Mouse (Mus musculus): ENCODE measurements around the gene Kcnj6. TPM values are rescaled to one million over a fixed set of nuclear protein-coding genes. Genes with fewer than 3 reads are reported as not detected.

Kcnj6 gene
- total RNA-seq, 4 experiments from 2014 or later = 0.15 TPM; not detected in 3

GRCm38 (mm10) chr16:94782110-94782946, 215.2 kb downstream of the Kcnj6 start:
- DNase-seq (ENCODE audit: low spot score in 2 of 2) = no peak

DNA sequence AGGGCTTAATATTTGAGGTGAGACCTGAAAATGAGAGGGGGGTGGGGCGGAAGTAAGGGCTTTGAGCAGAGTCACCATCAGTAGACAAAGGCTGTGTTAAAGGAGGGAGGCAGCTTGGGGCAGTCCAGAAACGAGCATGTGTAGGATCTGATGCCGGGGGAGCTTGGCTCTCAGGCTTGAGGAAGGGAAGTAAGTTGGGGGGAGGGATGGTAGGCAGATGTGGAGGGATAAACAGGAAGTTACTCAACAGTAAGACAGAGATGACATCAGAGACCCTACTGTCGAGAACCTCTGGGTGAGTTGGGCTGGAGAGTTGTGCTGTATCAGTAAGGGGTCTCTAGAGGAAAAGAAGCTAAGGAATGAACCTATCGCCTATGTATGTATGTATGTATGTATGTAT, 223.6 kb downstream of the Kcnj6 start:
- DNase-seq (ENCODE audit: low spot score in 2 of 2) = no peak

GRCm38 (mm10) chr16:94767606-94768005, 229.9 kb downstream of the Kcnj6 start:
- DNase-seq (ENCODE audit: low spot score in 2 of 2) = no peak

DNA sequence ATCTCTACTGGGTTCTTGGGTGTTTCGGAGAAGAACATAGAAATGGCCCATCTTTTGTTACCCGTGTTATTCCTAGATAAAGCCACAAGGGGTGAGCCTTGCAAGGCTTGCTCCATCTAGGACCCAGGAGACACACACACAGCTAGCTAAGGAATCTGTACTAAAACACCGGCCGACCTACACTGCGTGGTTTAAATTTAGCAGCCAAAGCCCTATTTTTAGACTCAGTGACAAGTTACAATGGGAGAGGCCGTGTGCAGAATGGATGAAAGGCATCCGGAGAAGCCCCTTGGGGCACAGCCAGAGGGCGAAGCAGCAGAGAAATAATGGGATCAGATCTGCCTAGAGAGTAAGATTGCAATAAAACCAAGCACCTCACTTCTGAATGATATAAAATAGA, 232.4 kb downstream of the Kcnj6 start:
- no peak for DNase-seq (ENCODE audit: low spot score in 2 of 2)

GRCm38 (mm10) chr16:94760732-94761131, 236.8 kb downstream of the Kcnj6 start:
- DNase-seq (ENCODE audit: low spot score in 2 of 2) = no peak

DNA sequence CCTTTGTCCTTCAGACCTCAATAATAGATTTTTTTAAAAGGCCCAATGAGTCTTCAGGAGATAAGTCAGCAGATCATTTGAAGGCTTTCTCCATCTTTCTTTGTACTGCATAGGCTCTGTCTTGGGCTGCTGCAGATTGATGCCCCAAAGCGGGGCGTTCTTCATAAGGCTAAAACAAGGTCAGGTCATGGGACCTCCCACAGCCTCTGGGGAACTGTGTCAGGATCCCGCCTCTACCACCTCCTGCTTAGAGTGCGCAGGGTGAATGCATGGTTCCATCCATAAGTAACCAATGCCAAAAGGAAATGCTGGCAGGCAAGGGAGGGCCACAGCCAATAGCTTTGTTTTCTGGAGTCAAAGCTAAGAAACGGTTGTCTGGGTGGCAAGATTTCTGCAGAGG, 237.7 kb downstream of the Kcnj6 start:
- DNase-seq (ENCODE audit: low spot score in 2 of 2) = no peak

DNA sequence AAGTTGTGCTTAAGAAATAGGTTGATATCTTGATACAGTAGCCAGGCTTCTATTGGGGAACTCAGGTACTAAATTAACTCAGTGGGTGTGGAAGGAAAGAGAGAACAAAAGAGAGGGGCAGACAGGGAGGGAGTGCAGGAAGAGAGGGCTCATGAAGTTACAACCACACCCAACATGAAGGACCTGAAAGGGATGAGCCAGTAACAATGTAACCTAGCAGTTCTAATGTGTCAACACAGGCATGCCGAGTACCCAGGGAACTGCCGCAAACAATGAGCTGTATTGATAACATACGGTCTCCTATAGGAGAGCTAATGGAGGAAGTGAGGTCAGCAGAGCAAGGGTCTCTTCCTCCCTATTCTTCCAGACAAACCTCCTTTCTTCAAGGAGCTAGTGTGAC, 238.9 kb downstream of the Kcnj6 start:
- no peak for DNase-seq (ENCODE audit: low spot score in 2 of 2)

- DNase-seq (ENCODE audit: low spot score in 2 of 2) = no peak
Measured at GRCm38 (mm10) chr16:94756352-94756751, 241.1 kb downstream of the Kcnj6 start.

DNA sequence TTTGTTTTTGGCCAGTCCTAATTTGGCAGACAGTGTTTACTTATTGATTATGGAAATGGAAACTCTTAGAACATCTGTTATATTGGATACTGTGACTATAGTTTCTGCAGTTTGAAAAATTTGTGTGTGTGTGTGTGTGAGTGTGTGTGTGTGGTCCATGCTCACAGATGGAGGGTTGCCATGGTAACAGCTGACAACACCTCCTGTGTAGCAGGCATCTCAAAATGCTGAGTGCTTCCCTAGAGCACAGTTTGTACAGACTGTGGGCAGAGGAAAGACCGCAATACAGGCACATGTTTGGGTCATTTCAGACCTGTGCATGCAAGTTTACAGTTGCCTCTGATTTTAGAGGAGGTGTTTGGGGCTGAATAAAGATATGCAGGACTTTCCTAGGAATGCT, 244.0 kb downstream of the Kcnj6 start:
- no peak for DNase-seq (ENCODE audit: low spot score in 2 of 2)

GRCm38 (mm10) chr16:94752781-94753180, 244.7 kb downstream of the Kcnj6 start:
- no peak for DNase-seq (ENCODE audit: low spot score in 2 of 2)

DNA sequence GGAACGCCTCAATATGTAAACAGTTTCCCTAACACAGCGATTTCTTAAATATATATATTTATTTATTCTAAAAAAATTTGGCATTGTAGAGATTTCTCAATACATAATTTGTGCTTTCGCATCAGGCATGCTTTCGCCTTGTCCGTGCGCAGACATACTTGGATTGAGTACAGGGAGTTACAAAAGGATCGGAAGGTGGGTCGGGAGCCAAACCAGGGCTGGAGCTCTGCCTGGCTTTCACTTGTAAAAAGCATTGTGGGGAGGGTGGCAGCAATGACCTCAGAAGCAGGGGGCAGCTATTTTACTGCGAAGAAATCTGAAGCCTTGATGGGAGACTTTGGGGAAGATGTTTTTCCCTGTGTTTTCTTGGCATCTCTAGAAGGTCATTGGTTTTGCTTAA, 252.5 kb downstream of the Kcnj6 start:
- DNase-seq (ENCODE audit: low spot score in 2 of 2) = no peak

DNA sequence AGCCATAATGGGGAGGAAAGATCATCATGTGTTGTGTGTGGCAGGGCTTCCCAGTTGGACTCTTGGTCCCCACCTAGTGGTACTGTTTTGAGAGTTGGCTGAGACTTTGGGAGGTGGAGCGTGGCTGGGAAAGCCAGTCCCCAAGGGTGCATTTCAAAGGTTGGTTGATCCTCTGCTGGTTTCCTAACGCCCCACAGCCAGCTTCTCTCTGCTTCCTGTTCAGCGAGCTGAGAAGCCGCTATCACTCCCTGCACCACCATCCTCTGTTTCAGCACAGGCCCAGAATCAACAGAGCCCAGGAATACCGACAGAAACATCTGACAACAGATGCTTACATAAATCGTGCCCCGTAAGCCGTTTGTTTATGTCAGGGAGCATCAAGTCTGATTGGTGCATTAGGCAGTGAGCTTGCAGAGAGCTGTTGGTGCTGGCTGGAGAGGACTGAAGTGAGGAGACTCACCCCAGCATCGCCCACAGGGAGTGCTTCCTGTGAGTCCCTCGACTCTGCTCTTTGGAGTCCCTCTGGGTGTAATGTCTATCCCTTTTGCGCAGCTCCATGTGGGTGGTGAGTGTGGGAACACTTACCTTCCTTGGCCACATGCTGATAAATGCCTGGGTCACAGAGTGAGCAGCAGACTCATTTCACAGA, 253.5 kb downstream of the Kcnj6 start:
- no peak for DNase-seq (ENCODE audit: low spot score in 2 of 2)

DNA sequence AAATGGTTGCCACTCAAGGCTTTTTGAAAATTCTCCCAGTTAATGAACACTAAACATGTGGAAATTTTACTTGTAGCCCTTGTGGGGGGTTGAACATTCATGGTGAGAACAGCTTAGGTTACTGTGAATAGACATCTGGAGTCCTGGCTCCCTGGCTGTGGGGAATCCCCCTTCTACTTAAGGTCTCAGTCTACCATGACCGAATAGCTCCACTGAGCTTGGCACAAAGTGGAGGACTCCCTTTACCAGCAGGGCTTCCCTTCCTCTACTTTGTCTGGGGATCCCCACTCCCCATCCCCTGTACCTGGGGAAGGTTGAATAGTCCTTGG, 260.2 kb downstream of the Kcnj6 start:
- no peak for DNase-seq (ENCODE audit: low spot score in 2 of 2)

GRCm38 (mm10) chr16:94736462-94737358, 260.8 kb downstream of the Kcnj6 start:
- no peak for DNase-seq (ENCODE audit: low spot score in 2 of 2)

DNA sequence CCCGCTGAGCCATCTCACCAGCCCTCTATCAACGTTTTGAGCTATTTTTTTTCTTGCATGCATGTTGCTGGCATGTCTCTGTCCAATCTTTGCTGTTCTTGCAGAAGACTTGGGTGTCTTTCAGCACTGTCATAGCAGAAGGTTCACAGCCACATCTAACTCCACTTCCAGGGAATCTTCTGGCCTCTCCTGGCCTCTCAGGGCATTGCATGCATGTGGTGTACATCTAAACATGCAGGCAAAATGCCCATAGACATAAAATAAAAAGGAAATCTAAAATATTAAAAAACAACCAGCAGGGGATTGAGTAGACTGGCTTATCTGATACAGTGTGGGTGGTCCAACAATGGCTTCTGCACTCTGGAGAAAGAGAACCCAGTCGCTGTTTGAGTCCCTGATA, 262.0 kb downstream of the Kcnj6 start:
- DNase-seq (ENCODE audit: low spot score in 2 of 2) = no peak

- no peak for DNase-seq (ENCODE audit: low spot score in 2 of 2)
Measured at GRCm38 (mm10) chr16:94731027-94731426, 266.5 kb downstream of the Kcnj6 start.

DNA sequence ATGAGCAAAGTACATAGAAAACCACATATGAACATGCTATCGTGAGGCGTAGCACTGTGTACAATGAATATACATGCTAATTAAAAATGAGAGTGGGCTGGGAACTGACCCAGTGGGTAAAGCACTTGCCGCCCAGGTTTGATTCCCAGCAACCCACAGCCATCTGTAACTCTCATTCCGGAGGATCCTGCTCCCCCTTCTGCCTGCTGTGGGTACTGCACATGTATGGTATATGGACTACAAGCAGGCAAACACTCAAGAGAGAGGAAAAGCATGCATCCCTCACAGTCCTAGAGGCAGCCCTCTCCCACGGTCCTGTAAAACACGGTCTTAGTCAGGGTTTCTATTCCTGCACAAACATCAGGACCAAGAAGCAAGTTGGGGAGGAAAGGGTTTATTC, 268.3 kb downstream of the Kcnj6 start:
- no peak for DNase-seq (ENCODE audit: low spot score in 2 of 2)

GRCm38 (mm10) chr16:94724747-94725211, 272.7 kb downstream of the Kcnj6 start:
- no peak for DNase-seq (ENCODE audit: low spot score in 2 of 2)

- DNase-seq (ENCODE audit: low spot score in 2 of 2) = peak; percentile 29 to 36
Measured at GRCm38 (mm10) chr16:94724061-94724596, 273.4 kb downstream of the Kcnj6 start.

GRCm38 (mm10) chr16:94722936-94723335, 274.6 kb downstream of the Kcnj6 start:
- DNase-seq (ENCODE audit: low spot score in 2 of 2) = no peak

- DNase-seq (ENCODE audit: low spot score in 2 of 2) = no peak
Measured at GRCm38 (mm10) chr16:94721549-94722006, 275.9 kb downstream of the Kcnj6 start.
